Mouse (Mus musculus): ENCODE data around the gene Nemp1.
A peak's percentile ranks its signal among the peaks of the same experiment; 100 is the strongest.

Gene Nemp1

DNA sequence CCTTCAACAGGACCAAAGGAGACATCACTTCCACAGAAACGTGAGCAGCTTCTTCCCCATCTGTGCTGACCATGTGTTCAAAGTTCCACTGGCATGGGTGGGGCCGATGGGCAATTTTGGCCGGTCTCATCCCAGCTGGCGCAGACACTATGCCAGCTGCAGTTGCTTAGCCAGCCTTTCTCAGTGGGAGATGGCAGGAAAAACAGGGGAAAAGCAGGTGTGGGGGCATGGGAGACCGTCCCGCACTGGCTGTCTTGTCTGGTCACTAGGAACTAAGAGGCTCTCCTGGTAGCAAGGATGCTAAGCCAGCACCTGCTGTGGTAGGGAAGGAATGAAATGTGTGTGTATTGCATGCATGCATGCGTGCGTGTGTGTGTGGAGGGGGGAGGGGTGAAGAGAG, 61.7 kb downstream of the Nemp1 start:
- no peak for DNase-seq

GRCm38 (mm10) chr10:127730285-127730932, 63.7 kb downstream of the Nemp1 start:
- DNase-seq: no peak

DNA sequence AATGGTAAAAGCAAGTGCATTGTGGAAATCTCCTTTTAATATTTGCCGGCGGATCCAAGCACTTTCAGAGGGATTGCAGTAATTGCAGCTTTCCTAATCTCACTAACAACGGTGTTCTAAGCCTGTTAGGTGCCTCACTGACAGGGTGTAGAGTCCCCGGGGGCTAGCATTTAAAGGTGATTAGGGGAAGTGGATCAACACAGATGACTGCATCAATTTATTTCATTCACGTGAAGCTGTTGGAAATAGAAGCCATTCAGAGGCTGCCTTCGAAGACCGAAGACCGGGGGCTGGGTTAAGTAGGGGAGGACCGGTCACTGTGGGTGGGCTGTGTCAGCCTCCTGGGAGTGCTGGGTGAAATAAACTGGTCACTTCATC, 64.2 kb downstream of the Nemp1 start:
- no peak for DNase-seq

DNA sequence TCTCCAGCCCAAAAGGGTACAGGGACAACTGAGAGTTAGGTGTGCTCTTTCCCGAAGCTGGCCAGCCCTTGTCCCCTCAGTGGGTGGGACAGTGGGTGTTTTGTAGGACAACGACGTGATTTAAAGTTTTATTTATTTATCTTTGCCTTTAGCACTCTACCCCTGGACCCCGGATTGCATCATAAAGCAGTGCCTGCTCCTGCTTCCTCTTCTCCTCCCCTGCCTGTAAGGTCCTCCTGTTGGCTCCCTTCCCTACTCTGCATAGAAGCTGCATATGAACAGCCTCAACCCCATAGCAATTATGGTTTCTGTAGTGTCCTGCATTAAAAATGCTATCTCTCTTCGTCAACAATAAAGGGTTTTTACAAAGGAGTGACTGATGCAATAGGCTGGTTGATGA, 64.7 kb downstream of the Nemp1 start:
- DNase-seq: no peak

DNA sequence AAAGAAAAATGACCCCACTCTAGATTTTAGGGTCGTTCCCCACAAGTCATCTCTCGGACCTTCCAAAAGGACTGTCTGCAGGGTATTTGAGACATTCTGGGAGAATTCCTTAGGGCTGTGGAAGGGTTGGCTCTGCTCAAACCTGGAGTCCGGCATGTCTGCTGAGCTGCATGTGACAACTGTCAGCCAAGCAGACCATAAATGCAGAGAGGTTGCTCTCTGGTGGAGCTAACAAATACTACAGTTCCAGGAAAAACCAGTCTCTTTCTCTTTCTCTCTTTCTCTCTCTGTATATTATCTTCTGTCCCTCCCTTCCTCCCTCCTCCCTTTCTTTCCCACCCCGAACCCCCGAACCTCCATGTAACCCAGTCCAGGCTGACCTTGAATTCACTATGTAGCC, 67.7 kb downstream of the Nemp1 start:
- DNase-seq: peak in 1 of 2 experiments; percentile 23

DNA sequence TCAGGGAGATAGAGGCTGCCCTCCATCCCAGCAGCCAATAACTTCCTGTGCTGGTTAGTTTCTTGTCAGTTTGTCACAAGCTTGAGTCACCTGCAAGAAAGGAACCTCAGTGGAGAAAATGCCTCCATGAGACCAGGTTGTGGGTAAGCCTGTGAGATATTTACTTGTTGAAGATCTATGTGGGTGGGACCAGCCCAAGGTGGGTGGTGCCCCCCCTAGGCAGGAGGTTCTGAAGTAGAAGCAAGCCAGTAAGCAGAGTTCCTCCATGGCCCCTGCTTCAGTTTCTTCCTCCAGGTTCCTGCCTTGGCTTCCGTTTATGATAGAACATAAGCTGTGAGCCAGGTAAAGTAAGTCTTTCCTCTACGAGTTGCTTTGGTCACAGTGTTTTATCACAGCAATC, 69.6 kb downstream of the Nemp1 start:
- no peak for DNase-seq

DNA sequence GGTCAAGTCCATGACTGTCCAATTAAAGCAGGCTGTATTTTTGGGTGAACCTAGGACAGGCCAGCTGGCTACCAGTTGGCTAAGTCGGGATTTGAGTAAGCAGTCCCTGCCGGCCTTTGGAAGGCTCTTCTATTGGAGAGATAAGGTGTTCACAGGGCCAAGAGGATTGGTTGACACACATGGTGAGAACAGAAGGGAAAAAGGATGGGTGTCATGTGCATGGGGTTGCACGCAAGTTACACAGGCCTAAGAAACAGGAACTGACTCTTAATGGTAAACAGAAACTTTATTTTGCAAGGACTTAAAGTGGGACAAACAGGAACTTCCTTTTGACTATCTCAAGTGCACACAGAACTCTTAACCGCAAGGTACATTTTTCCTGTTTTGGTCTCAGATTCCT, 70.2 kb downstream of the Nemp1 start:
- DNase-seq: no peak

DNA sequence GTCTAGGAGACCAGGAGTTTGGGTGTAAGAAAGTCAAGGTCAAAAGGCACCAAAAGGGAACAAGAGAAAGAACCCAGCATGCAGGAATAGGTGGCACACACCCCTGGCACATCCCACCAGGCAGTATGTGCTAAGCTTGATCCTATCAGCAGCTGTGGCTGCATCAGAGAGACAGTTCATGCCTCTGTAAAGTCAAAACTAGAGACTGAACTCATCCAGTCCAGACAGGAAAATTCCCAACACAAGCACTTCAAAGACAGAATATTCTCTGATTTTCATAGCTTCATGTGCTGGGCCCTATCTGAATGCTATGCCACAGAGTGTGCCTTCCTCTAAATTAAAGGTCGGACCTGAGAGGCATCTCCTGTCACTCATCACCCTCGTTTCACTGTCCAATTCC, 70.9 kb downstream of the Nemp1 start:
- no peak for DNase-seq

DNA sequence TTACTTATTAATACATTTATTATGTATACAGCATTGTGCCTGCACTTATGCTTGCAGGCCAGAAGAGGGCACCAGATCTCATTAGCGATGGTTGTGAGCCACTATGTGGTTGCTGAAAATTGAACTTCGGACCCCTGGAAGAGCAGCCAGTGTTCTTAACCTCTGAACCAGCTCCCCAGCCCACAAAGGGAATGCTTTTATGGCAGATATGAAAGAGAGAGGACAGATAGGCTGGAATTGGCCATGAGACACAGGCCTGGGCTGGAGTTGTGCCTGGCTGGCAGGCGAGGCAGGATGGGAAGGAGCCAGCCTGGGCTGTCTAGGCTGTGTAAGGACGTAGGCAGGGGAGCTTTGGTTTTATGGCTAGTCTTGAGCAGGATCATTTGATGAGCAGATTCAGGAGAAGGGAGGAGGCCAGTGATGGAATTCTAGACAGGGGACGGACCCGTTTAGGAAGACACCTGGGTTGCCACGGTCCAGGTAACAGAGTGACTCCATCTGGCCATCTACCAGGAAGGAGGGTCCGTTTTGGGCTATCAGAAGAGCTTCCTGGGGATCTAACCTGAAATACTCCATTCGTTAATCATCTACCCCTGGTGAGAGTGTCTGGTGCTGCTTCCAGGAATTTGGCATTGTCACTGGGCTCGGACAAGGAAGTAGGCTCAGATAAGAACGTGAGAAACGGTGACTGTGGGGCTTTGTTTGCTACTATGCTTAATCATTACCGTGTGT, 71.6 kb downstream of the Nemp1 start:
- DNase-seq: peak in 1 of 2 experiments; percentile 58

- DNase-seq: peak; percentile 82 to 92
Measured at GRCm38 (mm10) chr10:127739083-127739660, 72.5 kb downstream of the Nemp1 start, which contains the start of gene Zbtb39. TSS of gene Zbtb39 (plus strand) at chr10:127739538.

DNA sequence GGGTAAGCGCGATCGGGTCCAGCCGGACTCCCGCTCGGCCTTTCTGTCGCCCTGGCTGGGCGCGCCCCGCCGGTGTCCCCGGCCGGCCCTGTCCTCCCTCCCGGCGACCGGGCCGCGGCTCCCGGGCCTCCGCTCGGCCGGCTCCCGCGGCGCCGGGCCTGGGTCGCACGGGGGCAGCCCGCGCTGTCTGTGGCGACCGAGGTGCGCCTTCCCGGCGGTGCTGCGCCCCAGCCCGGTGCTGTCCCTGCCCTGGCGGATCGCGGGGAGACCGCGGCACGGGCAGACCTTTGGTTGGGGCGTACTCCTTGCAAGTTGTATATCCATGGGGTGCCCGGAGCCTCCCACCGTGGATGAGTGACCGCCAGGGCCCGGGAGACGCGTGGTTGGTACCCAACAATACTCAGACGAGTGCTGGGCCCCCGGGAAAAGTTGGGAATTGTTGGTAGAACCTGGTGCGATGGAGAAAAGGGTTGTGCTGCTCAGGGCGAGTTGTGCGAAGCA, 73.0 kb downstream of the Nemp1 start:
- no peak for DNase-seq

DNA sequence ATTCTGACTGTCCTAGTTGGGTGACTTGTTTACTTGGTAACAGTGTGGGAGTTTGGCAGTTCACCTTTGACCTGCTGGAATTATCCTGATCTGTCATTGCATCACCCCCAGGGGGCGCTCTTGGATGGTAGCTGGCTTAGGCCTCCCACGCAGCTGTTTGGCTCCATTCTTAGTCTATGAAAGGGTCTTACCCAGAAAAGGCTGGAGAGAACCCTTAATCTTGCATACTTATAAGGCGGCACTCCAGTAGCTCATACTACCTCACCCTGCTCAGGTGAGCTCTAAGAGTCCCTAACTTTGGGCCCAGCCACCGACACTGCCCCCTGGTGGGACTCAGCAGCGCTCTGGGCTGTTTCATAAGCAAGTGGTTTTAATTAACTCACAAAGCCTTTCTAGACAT, 78.0 kb downstream of the Nemp1 start:
- DNase-seq: peak; percentile 48 to 62

DNA sequence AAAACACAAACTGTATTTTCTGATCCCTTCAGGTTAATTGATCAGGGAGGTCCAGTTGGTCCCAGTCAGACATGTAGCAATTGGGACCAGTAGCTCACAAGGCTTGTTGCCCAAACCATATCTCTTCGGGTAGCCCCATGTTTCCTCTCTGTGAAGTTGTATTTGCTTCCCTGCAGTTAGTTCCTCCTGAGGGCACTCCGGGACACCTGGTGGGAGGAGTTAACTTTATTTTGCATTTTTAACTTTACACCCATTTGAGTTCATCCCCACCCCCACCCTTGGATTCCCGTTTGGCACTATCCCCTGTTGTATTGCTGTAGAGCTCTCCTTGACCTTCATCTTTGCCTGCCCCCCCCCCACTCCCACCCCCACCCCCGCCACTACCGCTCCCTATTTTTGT, 79.2 kb downstream of the Nemp1 start:
- no peak for DNase-seq

- DNase-seq: no peak
Measured at GRCm38 (mm10) chr10:127747254-127747653, 80.6 kb downstream of the Nemp1 start.

DNA sequence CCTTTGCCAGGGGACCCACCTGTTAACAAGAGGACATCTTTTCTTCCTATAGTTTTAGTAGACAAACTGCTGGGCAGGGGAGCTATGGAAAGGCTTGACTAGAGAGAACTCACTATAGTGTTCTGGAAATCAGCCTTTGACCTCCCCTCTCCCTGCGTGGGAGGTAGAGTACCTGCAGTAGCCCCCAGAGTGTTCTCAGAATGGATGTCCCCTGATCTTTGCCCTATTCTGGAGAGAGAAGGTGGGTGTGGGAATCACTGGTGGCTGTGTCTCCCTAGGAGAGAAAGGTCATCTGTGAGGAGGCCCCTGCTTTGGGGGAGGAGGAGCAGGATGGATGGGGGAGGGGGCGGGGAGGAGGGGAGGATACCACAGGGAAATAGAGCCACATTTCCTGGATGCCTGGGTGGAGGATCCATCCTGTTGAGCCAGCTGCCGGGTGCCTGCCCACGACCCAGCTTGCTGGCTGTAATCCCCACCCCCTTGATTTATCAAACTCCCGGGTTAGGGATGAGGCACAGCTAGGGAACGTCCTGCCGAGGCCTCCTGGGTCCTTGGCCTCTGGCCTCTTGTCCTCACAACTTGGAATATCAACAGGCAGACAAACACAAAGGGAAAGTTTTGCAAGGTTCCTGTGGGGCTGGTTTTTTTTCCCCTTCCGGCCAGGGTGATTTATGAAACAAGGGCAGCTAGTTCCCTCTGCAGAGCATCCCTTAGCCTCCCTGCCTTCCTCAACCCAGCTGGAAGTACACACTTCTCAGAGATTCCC, 82.3 kb downstream of the Nemp1 start:
- no peak for DNase-seq

GRCm38 (mm10) chr10:127750136-127750777, 83.6 kb downstream of the Nemp1 start:
- DNase-seq: peak in 1 of 2 experiments; percentile 41

Data from cerebellum, postnatal 25 days (tissue).